Mouse (Mus musculus): Measurements from ENCODE around the gene Slc43a1.

DNA sequence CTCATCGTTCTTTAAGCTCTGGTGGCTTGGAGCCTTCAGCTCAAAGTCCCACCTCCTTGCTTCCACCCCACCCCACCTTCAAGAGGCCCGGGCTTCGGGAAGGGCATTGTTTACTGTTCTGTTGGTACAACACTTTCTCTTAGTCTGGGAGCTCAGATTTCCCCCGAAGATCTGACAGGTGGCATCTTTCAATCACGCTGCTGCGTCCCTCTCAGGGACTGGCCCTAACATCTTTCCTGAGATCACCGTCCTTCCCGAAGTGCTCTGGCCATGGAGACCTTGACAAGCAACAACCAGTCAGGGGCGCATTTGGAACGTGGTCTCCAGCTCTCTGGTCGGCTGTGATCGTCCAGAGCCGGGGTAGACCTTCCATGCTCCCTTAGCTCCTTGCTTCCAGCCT is 16.1 kb upstream of the Slc43a1 start, which contains the start of gene Smtnl1:
- TF ChIP-seq E2F4 (IDR thresholded peaks at IDR 0.05; ENCODE audit: insufficient read depth) (no peak), POLR2A (IDR thresholded peaks at IDR 0.05; ENCODE audit: insufficient read length, low read depth) (no peak), REST (IDR thresholded peaks at IDR 0.05; ENCODE audit: insufficient read depth, insufficient read length) (no peak), MYOD1 (IDR thresholded peaks at IDR 0.05; ENCODE audit: control insufficient read depth in 1 of 3, insufficient read length in 2 of 3, low read depth in 2 of 3) (no peak), TCF3 (IDR thresholded peaks at IDR 0.05; ENCODE audit: insufficient read length, low read depth) (no peak), CEBPB (IDR thresholded peaks at IDR 0.05; ENCODE audit: insufficient read depth, poor library complexity, severe bottlenecking) (no peak), SRF (IDR thresholded peaks at IDR 0.05; ENCODE audit: control insufficient read depth, insufficient read length, low read depth) (no peak), USF1 (IDR thresholded peaks at IDR 0.05; ENCODE audit: low read depth) (no peak), POLR2AphosphoS2 (IDR thresholded peaks at IDR 0.05; ENCODE audit: insufficient read length, low read depth) (no peak), MAX (IDR thresholded peaks at IDR 0.05; ENCODE audit: low read depth) (no peak)
